Mouse (Mus musculus): ENCODE data around the gene Zkscan4.
"Not testable (repeated sequence)": the region's sequence is repeated elsewhere in the genome, so short reads cannot be mapped to it uniquely, and the experiment has no call there.

The Zkscan4 gene

GRCm38 (mm10) chr13:21478759-21479670, at the start of gene Zkscan4, which contains the start of gene Gm10065:
Gene Zkscan4 (plus strand): TSS chr13:21478907.
Gene Gm10065 (minus strand): TSS chr13:21479441.
- DNase-seq = peak; percentile 51

DNA sequence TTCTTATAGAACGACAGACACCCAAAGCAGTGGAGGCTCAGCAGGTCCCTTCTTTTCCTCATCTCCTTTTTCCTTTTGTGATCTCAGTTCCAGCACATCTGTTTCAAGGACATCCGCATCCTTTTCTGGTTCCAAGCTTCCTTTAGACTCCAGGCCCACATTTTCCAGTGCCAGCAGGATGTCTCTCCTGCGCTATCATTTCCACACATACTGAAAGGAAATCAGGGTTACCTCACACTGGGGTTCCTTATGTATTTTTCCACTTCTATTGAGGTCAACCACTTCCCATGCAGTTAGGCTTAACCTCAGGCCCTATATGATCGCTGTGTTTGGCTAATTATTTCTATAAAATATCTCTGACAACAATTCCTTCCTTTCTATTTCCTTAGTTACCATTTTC, 43.2 kb upstream of the Zkscan4 start:
- DNase-seq = no peak

DNA sequence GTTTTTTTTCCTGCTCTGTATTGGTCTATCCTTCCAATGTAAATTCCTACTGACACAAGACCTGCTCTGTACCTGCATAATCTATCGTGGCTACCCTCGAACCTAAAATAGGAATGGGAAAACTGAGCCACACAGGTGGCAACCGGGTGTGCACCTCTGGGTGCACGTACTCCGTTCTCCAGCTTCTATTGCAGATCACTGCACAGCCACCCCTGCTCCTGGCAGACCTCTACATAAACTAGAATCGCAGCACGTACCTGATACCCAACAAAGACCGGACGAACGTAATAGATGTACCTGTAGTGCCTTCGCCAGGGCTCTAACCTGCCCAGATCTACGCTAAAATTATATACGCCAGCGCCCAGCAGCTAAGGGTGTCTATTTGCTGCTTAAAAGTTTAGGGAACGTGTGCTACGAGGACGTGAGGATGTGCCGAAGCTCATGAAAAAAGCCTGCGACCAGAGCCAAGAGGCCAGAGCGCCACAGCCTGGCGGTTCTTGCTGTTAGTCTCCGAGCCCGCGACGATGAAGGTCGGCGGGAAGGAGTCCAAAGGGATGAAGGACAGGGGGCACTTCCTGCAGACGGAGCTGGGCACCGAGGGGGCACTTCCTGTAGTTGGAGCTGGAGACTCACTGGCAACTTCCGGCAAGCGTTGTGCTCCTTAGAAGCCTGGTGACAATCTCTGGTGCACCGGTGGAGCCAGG, 38.1 kb upstream of the Zkscan4 start, which contains the start of gene Pgbd1:
Gene Pgbd1, minus strand, starts transcription at position 556 of the 704 bp plus-strand sequence.
- peak; percentile 72 for DNase-seq

DNA sequence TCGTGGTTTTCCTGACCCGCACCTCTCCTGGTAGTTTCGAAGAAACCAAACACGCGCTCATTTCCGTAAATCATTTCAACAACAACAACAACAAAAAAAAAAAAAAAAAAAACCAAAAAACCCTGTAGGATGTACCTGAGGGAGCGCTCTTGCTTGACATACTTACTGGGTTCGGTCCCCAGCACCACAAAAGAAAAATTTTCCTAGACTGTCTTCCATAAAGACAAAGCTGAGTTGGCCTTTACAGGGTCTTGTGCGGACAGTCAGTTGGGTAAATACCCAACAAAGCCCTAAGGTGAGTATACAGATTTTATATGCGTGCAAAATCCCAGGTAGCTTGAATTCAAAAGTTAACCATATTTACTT, 37.5 kb upstream of the Zkscan4 start:
- no peak for DNase-seq

- DNase-seq = no peak
Observed at GRCm38 (mm10) chr13:21446796-21447195, 31.9 kb upstream of the Zkscan4 start.

- no peak for DNase-seq
Observed at GRCm38 (mm10) chr13:21447856-21448614, 30.7 kb upstream of the Zkscan4 start.

- no peak for DNase-seq
Observed at GRCm38 (mm10) chr13:21453042-21453441, 25.7 kb upstream of the Zkscan4 start.

- peak; percentile 85 for DNase-seq
Observed at GRCm38 (mm10) chr13:21453449-21453848, 25.3 kb upstream of the Zkscan4 start, which contains the start of gene Zscan26. Gene Zscan26 (minus strand): TSS chr13:21453730.

GRCm38 (mm10) chr13:21454133-21454532, 24.6 kb upstream of the Zkscan4 start:
- DNase-seq = no peak

- no peak for DNase-seq
Observed at GRCm38 (mm10) chr13:21456347-21456746, 22.4 kb upstream of the Zkscan4 start.

DNA sequence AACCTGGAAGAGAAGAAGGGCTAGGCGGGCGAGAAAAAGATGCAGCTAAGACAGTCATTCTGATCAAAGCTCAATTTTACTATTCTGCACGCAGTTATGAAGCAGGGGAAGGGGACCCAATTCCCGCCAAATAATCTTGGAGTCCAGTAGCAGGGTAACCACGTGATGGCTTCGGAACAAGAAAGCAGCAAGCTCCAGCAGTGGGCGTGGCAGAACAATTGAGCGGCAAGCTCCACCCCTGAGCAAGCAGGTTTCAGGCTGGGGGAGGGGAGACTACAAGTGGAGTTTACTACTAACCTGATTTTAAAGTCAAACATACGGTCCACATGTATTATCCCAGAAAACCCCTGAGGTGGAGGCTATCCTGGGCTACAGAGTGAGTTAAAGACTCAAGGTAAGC, 16.2 kb upstream of the Zkscan4 start:
- not testable (repeated sequence) for DNase-seq

DNA sequence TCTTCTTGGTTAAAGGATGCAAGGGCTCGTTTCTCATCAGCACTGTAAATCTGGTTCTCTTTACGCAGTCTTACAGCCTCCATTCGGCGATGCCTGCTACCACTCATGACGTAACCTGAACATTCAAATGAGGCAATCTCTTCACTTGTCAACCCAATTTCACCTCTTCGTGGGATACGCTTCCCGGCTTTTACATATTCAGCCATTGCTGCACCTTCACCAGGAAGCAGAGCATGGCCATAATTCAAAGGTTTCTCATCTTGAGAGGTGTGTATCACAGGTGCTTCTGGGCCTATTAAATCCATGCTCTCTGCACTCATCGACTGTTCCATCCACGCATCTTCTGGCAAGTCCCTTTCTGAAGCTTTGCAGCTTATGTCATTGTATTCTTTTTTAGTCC, 11.4 kb upstream of the Zkscan4 start:
- no peak for DNase-seq

DNA sequence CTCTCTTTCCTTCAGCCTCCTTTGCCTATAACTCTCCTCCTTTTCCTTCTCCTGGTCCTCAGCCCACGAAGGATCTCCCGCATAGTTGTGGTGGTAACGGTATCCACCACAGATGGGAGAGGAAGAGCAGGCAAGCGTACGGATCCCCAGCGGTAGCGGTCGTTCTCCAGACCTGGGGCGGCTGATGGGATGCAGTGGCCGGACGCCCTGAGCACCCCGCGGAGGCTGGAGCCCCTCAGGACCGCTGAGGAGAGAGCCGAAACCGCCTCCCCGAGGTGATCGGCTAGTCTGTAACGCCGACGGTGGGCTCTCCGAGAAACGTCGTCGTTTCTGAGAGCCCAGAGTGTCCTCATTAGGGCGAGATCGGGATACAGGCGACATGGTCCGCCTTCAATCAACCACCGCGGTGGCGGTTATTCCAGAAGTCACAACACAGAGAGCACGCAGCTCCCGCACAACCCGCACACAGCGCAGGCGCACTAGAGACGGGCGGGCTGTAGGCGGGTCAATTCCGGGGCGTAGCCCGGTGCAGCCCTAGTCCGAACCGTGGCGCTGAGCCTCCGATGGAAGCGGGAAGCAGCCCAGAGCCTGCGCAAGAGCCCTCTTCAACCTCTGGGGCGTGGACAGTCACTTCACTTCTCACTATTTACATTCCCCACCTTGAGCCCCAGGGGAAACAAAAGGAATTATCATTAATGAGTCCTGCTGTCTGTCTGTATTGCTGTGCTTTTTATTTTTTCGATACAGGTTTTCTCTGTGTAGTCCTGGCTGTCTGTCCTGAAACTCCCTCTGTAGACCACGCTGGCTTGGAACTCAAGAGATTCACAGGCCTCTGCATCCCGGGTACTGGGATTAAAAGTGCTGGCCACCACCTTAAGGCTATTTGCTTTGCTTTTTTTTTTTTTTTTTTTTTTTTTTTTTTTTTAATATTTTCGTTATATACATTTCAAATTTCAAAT, 10.4 kb upstream of the Zkscan4 start, which contains the start of gene Nkapl:
Gene Nkapl, minus strand, starts transcription at position 449 of the 959 bp plus-strand sequence.
- DNase-seq = peak; percentile 73

GRCm38 (mm10) chr13:21469097-21469496, 9.6 kb upstream of the Zkscan4 start:
- no peak for DNase-seq

DNA sequence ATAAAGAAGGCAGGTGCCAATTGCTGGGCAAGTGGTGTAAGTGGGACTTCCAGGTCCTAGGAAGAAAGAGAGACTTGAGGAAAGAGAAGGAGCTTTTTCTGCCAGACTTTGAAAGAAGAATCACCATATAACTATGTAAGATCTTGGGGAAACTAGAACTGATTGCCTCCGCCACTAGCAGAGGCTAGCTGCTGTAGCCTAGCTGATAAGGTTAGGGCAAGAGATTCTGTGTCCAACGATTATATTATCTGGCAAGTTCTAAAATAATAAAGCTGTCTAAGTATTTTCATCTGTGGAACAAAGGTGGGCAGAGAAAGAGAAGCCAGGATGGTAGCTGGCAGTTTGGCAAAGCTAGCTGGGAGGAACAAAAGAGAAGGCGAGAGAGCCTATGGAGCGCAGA, 6.3 kb upstream of the Zkscan4 start:
- DNase-seq = no peak

DNA sequence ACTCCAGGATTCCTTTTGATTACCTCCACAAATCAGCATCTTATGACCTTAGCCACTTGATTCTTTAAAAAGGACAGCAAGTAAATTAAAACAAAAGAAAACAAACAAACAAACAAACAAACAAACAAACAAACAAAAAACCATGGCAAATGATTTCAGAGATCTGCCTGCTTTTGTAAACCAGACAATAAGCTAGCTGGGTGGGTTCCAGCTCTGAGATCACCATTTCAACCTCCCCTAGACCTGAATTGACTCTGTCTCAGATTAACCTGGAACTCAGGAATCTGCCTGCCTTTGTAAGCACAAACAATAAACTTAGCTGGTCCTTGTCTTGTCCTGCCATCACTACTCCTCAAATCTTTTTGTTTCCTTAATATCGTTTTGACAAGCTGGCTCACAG, 8.2 kb downstream of the Zkscan4 start:
- no peak for DNase-seq

- no peak for DNase-seq
Observed at GRCm38 (mm10) chr13:21492847-21493246, 14.1 kb downstream of the Zkscan4 start.

DNA sequence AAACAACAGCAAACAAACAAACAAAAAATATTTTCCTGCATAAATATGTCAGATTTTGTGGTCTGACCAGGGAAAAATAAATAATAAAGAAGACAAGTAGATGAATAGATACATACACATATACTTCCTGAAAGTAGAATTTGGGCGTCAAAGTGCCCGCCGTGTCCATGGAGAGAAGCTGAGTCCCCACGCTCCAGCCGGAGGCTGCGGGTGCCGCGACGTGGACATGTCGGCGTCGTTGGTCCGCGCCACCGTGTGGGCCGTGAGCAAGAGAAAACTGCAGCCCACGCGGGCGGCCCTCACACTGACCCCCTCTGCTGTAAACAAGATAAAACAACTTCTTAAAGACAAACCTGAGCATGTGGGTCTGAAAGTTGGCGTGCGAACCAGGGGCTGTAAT, 16.4 kb downstream of the Zkscan4 start, which contains the start of gene AK157302:
Gene AK157302, plus strand, starts transcription at position 144 of the 400 bp plus-strand sequence.
- no peak for DNase-seq

DNA sequence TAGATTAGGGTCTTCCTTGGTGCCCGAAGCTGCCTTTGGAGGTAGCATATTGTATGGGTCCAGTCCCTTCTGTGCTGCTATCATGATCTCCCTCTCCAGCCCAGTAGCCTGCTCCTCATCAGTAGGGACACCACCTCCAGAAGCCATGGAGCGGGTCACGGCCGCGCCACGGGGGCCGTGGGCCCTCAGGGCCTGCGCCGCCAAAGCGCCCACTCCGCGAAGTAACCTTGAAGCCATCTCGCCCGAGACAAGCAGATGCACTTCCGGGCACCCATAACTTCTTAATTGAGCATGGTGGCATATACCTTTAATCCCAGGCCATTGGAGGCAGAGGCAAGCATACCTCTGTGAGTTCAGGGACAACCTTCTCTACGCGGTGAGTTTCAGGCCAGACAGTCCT, 22.5 kb downstream of the Zkscan4 start, which contains the start of gene Gm11273:
Gene Gm11273, minus strand, starts transcription at position 237 of the 400 bp plus-strand sequence.
- not testable (repeated sequence) for DNase-seq

DNA sequence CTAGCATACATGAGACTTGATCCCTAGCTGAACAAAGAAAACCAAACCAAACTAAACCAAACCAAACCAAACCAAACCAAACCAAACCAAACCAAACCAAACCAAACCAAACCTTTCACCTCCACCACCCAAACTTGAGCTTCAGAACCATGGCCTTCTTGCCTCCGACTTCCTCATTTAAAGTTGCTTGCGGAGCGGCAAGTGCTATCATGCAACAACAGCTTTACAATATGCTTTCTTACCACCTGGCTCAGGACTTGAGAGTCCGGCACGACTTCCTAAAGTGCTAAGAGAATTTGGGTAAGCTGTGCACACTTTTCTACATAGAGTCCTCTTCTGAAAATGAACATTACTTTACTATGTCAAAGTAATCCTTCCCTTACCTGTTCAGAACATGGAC, 23.6 kb downstream of the Zkscan4 start:
- no peak for DNase-seq

DNA sequence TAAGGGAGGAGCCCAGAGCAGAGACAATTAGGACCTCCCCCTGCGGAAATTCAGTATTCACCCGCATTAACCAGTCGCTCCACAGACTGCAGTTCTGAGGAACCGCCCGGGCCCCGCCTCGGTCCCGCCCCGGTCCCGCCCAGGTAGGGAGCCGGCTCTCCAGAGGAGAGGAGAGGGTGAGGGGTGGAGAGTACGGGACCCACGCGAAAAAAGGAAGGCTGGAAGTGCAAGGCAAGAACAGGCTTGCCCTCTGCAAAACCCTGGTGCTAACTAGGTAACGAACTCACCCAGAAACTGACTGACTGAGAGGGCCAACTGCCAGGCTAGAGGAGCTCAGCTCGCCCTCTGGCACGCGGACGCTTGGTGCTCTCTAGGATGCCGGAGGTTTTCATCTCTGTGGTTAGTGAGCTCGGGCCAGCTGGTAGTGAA, 27.5 kb downstream of the Zkscan4 start:
- DNase-seq = peak; percentile 78

All from kidney, adult 11 months (tissue).